Mouse (Mus musculus): ENCODE data around the gene Glo1.

DNA sequence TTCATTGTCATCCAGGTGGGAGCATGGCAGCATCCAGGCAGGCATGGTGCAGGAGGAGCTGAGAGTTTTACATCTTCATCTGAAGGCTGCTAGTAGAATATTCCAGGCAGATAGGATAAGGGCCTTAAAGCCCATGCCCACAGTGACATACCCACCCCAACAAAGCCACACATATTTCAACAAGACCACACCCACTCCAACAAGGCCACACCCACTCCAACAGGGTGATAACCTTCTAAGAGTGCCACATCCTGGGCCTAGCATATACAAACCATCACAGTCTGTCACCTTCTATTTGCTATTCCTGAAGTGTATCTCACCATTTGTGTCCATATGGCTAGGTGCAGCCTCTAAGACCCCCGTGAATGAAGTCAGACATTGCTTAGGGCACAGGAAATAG is 11.0 kb upstream of the Glo1 start:
- TF ChIP-seq POLR2A (IDR thresholded peaks at IDR 0.05; ENCODE audit: borderline replicate concordance, low read depth, low read length) (no peak), CTCF (IDR thresholded peaks at IDR 0.05; ENCODE audit: low read depth, low read length) (no peak)
